Mouse (Mus musculus): ENCODE measurements around the gene Acoxl. TPM values are rescaled to one million over a fixed set of nuclear protein-coding genes. Genes with fewer than 3 reads are reported as not detected.

Acoxl gene
- polyA plus RNA-seq, 1 experiment, result not detected

GRCm38 (mm10) chr2:128069025-128069424 is 230.3 kb downstream of the Acoxl start:
- Histone ChIP-seq H3K27me3 (ENCODE audit: control insufficient read depth) (no peaks in the 10 kb centered on the region), H3K36me3 (ENCODE audit: control insufficient read depth) (no peaks in the 10 kb centered on the region), H3K4me1 (ENCODE audit: control insufficient read depth) (no peaks in the 10 kb centered on the region), H3K9me3 (ENCODE audit: control insufficient read depth, low read length) (no peaks in the 10 kb centered on the region), H3K4me3 (replicated peaks) (no peak overlapping the region)
- TF ChIP-seq GATA1 (IDR thresholded peaks at IDR 0.05; ENCODE audit: low read length), result no peak
- TF ChIP-seq TAL1 (IDR thresholded peaks at IDR 0.05; ENCODE audit: low read length), result no peak

GRCm38 (mm10) chr2:128071791-128072190 is 233.1 kb downstream of the Acoxl start:
- TF ChIP-seq GATA1 (IDR thresholded peaks at IDR 0.05; ENCODE audit: low read length) (no peak), TAL1 (IDR thresholded peaks at IDR 0.05; ENCODE audit: low read length) (no peak)
- H3K36me3 ChIP-seq (ENCODE audit: control insufficient read depth), result no peaks in the 10 kb centered on the region
- no peaks in the 10 kb centered on the region for H3K27me3 ChIP-seq (ENCODE audit: control insufficient read depth)
- H3K4me3 ChIP-seq (replicated peaks), result no peak overlapping the region
- no peaks in the 10 kb centered on the region for H3K9me3 ChIP-seq (ENCODE audit: control insufficient read depth, low read length)
- H3K4me1 ChIP-seq (ENCODE audit: control insufficient read depth), result no peaks in the 10 kb centered on the region

GRCm38 (mm10) chr2:128072944-128073343 is 234.3 kb downstream of the Acoxl start:
- no peak for TF ChIP-seq GATA1 (IDR thresholded peaks at IDR 0.05; ENCODE audit: low read length)
- TF ChIP-seq TAL1 (IDR thresholded peaks at IDR 0.05; ENCODE audit: low read length), result no peak
- H3K4me3 ChIP-seq (replicated peaks), result no peak overlapping the region
- H3K9me3 ChIP-seq (ENCODE audit: control insufficient read depth, low read length), result no peaks in the 10 kb centered on the region
- no peaks in the 10 kb centered on the region for H3K36me3 ChIP-seq (ENCODE audit: control insufficient read depth)
- no peaks in the 10 kb centered on the region for H3K4me1 ChIP-seq (ENCODE audit: control insufficient read depth)
- no peaks in the 10 kb centered on the region for H3K27me3 ChIP-seq (ENCODE audit: control insufficient read depth)

- Histone ChIP-seq H3K9me3 (ENCODE audit: control insufficient read depth, low read length) (no peaks in the 10 kb centered on the region), H3K36me3 (ENCODE audit: control insufficient read depth) (no peaks in the 10 kb centered on the region), H3K4me3 (replicated peaks) (no peak overlapping the region), H3K4me1 (ENCODE audit: control insufficient read depth) (no peaks in the 10 kb centered on the region), H3K27me3 (ENCODE audit: control insufficient read depth) (no peaks in the 10 kb centered on the region)
- TF ChIP-seq TAL1 (IDR thresholded peaks at IDR 0.05; ENCODE audit: low read length) (no peak), GATA1 (IDR thresholded peaks at IDR 0.05; ENCODE audit: low read length) (no peak)
Measured at GRCm38 (mm10) chr2:128073603-128074002, 234.9 kb downstream of the Acoxl start.

- no peak overlapping the region for H3K4me3 ChIP-seq (replicated peaks)
- H3K9me3 ChIP-seq (ENCODE audit: control insufficient read depth, low read length), result no peaks in the 10 kb centered on the region
- no peaks in the 10 kb centered on the region for H3K27me3 ChIP-seq (ENCODE audit: control insufficient read depth)
- TF ChIP-seq TAL1 (IDR thresholded peaks at IDR 0.05; ENCODE audit: low read length), result no peak
- TF ChIP-seq GATA1 (IDR thresholded peaks at IDR 0.05; ENCODE audit: low read length), result no peak
- H3K36me3 ChIP-seq (ENCODE audit: control insufficient read depth), result no peaks in the 10 kb centered on the region
- no peaks in the 10 kb centered on the region for H3K4me1 ChIP-seq (ENCODE audit: control insufficient read depth)
Measured at GRCm38 (mm10) chr2:128076936-128077335, 238.3 kb downstream of the Acoxl start.

GRCm38 (mm10) chr2:128078859-128079258 is 240.2 kb downstream of the Acoxl start:
- Histone ChIP-seq H3K4me3 (replicated peaks) (no peak overlapping the region), H3K36me3 (ENCODE audit: control insufficient read depth) (no peaks in the 10 kb centered on the region)

GRCm38 (mm10) chr2:128079316-128079715 is 240.6 kb downstream of the Acoxl start:
- no peaks in the 10 kb centered on the region for H3K36me3 ChIP-seq (ENCODE audit: control insufficient read depth)
- H3K4me3 ChIP-seq (replicated peaks), result no peak overlapping the region
- TF ChIP-seq GATA1 (IDR thresholded peaks at IDR 0.05; ENCODE audit: low read length) (no peak), TAL1 (IDR thresholded peaks at IDR 0.05; ENCODE audit: low read length) (no peak)
- no peaks in the 10 kb centered on the region for H3K27me3 ChIP-seq (ENCODE audit: control insufficient read depth)
- no peaks in the 10 kb centered on the region for H3K9me3 ChIP-seq (ENCODE audit: control insufficient read depth, low read length)
- H3K4me1 ChIP-seq (ENCODE audit: control insufficient read depth), result peaks cover 2% of the 10 kb centered on the region

More at GRCm38 (mm10) chr2:128078859-128079258, 240.2 kb downstream of the Acoxl start:
- TF ChIP-seq GATA1 (IDR thresholded peaks at IDR 0.05; ENCODE audit: low read length) (no peak), TAL1 (IDR thresholded peaks at IDR 0.05; ENCODE audit: low read length) (no peak)
- H3K27me3 ChIP-seq (ENCODE audit: control insufficient read depth), result no peaks in the 10 kb centered on the region
- no peaks in the 10 kb centered on the region for H3K9me3 ChIP-seq (ENCODE audit: control insufficient read depth, low read length)
- no peaks in the 10 kb centered on the region for H3K4me1 ChIP-seq (ENCODE audit: control insufficient read depth)

GRCm38 (mm10) chr2:128083844-128084243 is 245.2 kb downstream of the Acoxl start:
- no peaks in the 10 kb centered on the region for H3K27me3 ChIP-seq (ENCODE audit: control insufficient read depth)
- no peaks in the 10 kb centered on the region for H3K36me3 ChIP-seq (ENCODE audit: control insufficient read depth)
- TF ChIP-seq GATA1 (IDR thresholded peaks at IDR 0.05; ENCODE audit: low read length), result no peak
- H3K4me1 ChIP-seq (ENCODE audit: control insufficient read depth), result peaks cover 16% of the 10 kb centered on the region
- no peaks in the 10 kb centered on the region for H3K9me3 ChIP-seq (ENCODE audit: control insufficient read depth, low read length)
- no peak overlapping the region for H3K4me3 ChIP-seq (replicated peaks)

- H3K27me3 ChIP-seq (ENCODE audit: control insufficient read depth), result no peaks in the 10 kb centered on the region
- TF ChIP-seq GATA1 (IDR thresholded peaks at IDR 0.05; ENCODE audit: low read length) (no peak), TAL1 (IDR thresholded peaks at IDR 0.05; ENCODE audit: low read length) (no peak)
- H3K4me3 ChIP-seq (replicated peaks), result no peak overlapping the region
- peaks cover 16% of the 10 kb centered on the region for H3K4me1 ChIP-seq (ENCODE audit: control insufficient read depth)
- H3K36me3 ChIP-seq (ENCODE audit: control insufficient read depth), result no peaks in the 10 kb centered on the region
- H3K9me3 ChIP-seq (ENCODE audit: control insufficient read depth, low read length), result no peaks in the 10 kb centered on the region
Measured at GRCm38 (mm10) chr2:128084607-128085006, 245.9 kb downstream of the Acoxl start.

- peaks cover 16% of the 10 kb centered on the region for H3K4me1 ChIP-seq (ENCODE audit: control insufficient read depth)
- TF ChIP-seq TAL1 (IDR thresholded peaks at IDR 0.05; ENCODE audit: low read length) (no peak), GATA1 (IDR thresholded peaks at IDR 0.05; ENCODE audit: low read length) (no peak)
- no peaks in the 10 kb centered on the region for H3K9me3 ChIP-seq (ENCODE audit: control insufficient read depth, low read length)
- H3K27me3 ChIP-seq (ENCODE audit: control insufficient read depth), result no peaks in the 10 kb centered on the region
- H3K4me3 ChIP-seq (replicated peaks), result no peak overlapping the region
- H3K36me3 ChIP-seq (ENCODE audit: control insufficient read depth), result no peaks in the 10 kb centered on the region
Measured at GRCm38 (mm10) chr2:128085481-128085880, 246.8 kb downstream of the Acoxl start.

All from erythroblast, embryonic 14.5 days (primary cell).